Mouse (Mus musculus): ENCODE measurements around the gene Gm4744.
"Not testable (repeated sequence)": the region's sequence is repeated elsewhere in the genome, so short reads cannot be mapped to it uniquely, and the experiment has no call there.

Gm4744 gene

DNA sequence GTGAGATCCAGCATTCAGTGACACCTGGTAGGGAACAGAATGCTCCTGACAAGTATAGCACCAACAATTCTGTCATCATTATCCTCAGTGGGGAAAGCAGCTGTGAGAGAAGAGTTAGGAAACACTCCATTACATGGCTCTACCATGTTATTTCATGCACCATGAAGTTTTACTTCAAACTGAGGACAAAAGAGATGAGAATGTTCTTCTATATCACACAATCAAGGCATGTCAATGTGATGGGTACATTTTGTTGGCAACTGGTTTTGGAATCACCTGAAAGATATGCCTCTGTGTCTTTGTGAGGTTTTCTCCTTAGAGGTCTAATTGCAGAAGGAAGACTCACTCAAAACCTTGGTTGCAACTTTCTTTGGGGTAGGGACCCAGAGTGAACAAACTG lies at the start of gene Gm4744:
Gene Gm4744 (minus strand): TSS at position 101 of the 400 bp plus-strand sequence.
- DNase-seq (ENCODE audit: low read depth, low spot score), result no peak

DNA sequence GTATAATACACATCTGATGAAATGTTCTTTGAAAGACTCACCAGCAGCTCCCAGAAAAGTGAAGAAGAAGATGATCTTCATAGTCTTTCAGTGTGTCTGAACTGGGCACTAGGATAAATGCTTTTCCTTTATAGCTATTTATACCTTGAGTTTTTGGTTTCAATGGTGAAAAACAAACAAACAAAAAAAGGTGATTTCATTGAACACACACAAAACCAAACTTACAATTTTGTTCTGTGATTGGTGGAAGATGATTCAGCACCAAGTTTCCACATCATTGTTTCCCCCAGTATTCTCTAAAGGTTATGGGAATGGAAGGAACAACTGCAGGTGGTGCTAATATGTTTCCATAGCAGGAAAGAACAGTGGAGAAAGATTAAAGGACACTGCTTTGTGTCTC lies 47.7 kb upstream of the Gm4744 start, which contains the start of gene Gm2663:
Gene Gm2663 (minus strand): TSS at position 101 of the 400 bp plus-strand sequence.
- not testable (repeated sequence) for DNase-seq (ENCODE audit: low read depth, low spot score)

DNA sequence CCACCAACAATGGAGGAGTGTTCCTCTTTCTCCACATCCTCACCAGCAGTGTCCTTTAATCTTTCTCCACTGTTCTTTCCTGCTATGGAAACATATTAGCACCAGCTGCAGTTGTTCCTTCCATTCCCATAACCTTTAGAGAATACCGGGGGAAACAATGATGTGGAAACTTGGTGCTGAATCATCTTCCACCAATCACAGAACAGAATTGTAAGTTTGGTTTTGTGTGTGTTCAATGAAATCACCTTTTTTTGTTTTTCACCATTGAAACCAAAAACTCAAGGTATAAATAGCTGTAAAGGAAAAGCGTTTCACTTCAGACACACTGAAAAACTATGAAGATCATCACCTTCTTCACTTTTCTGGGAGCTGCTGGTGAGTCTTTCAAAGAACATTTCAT lies 12.8 kb upstream of the Gm4744 start, which contains the start of gene 1810009J06Rik:
Gene 1810009J06Rik (plus strand): TSS at position 301 of the 400 bp plus-strand sequence.
- not testable (repeated sequence) for DNase-seq (ENCODE audit: low read depth, low spot score)

DNA sequence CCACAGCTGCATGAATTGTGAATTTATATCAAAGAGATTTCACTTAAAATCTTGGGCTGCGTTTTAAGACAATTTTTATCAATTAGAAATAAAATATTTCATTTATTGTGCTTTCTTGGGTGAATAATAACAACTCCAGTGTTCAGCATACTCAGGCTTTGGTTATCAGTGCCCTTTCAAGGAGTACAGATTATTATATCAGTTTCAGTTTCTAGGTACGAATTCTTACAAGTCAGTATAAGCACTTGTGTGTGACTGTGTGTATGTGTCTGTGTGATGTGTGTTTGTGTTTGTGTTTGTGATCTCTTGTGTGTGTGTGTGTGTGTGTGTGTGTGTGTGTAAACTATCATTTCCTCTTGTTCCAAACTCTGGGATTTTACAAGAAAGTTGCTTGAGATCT lies 2.0 kb upstream of the Gm4744 start:
- no peak for DNase-seq (ENCODE audit: low read depth, low spot score)

DNA sequence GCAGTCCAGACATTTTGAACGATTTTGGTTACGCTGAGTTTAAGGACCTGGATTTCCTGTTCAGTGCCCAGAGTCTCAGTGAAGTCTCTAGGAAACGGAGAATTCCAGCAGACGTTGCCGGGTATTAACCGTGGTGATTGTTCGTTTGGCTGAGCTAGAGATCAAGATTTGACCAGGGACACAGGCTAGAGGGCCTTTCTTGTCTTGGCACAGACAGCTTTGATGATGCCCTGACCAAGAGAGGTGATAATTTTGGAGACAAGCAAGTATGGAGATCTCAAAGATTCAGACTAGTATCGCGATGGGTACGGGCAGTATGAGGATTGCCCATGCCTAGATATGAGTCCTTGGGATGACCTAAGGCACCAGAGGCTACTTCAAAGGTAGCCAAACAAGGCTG lies 11.2 kb downstream of the Gm4744 start, which contains the start of gene 1700074P13Rik:
Gene 1700074P13Rik (minus strand): TSS at position 101 of the 400 bp plus-strand sequence.
- no peak for DNase-seq (ENCODE audit: low read depth, low spot score)

DNA sequence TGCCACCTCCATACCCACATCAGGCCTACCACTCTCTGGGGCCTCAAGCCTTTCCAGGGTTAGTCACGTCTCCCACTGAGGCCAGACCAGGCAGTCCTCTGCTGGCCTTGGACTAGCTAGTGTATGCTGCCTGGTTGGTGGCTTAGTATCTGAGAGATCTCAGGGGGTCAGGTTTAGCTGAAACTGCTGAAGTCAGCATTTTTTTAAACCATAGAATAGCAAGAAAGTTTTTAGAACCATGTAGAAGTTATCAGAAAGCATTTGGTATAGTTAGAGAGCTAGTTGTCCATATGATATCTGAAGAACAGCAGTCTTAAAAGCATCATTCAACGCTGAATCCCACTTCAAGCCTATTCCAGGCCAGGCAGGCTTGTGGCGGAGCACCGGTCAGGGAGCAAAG lies 31.7 kb downstream of the Gm4744 start:
- DNase-seq (ENCODE audit: low read depth, low spot score), result no peak

DNA sequence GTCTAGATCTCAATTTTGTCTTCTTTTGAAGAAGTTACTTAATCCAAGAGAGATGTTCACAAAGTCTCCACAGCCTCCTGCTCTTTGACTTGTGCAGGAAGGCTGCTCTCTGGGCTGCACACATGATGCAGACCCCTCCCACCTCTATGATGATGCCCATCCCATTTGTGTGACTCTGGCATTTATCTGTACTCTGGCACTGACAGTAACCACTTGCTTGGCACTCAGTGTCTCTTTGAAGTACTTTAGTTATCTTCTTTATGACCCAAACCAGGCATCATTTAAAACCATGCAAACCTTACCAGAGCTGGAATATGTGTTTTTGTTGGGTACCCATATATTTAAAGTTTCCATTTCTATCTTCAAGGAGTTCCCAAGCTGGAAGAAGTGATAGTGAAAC lies 51.4 kb downstream of the Gm4744 start, which contains the start of gene Prss58:
Gene Prss58 (minus strand): TSS at position 101 of the 400 bp plus-strand sequence.
- DNase-seq (ENCODE audit: low read depth, low spot score), result no peak
